Mouse (Mus musculus): ENCODE data around the gene Serinc4. TPM values are rescaled to one million over a fixed set of nuclear protein-coding genes. Genes with fewer than 3 reads are reported as not detected.
"Not testable (repeated sequence)": the region's sequence is repeated elsewhere in the genome, so short reads cannot be mapped to it uniquely, and the experiment has no call there.

The Serinc4 gene
- polyA plus RNA-seq, 1 experiment = 0.63 TPM

- Histone ChIP-seq H3K4me3 (ENCODE audit: insufficient read depth, low read length) (peak within 1 kb of the TSS; percentile 51), H3K27ac (ENCODE audit: insufficient read depth, low read length) (0 out of 2 replicates have a peak within 1 kb of the TSS, but pooled peaks have one; percentile 18)
- peak; percentile 95 for TF ChIP-seq POLR2A (IDR thresholded peaks at IDR 0.05; ENCODE audit: low read depth, low read length)
- H3K4me1 ChIP-seq (ENCODE audit: control insufficient read depth, insufficient read depth, low read length) = not testable (repeated sequence)
These were observed 17.0 kb upstream of the Serinc4 start, which contains the start of gene Mfap1b for GRCm38 (mm10) chr2:121473301-121474179. Mfap1b (minus strand) TSS chr2:121474067.

GRCm38 (mm10) chr2:121472783-121473182 lies 16.2 kb upstream of the Serinc4 start:
- not testable (repeated sequence) for H3K4me1 ChIP-seq (ENCODE audit: control insufficient read depth, insufficient read depth, low read length); H3K4me3 ChIP-seq (ENCODE audit: insufficient read depth, low read length); H3K27ac ChIP-seq (ENCODE audit: insufficient read depth, low read length)

GRCm38 (mm10) chr2:121468982-121469381 lies 12.4 kb upstream of the Serinc4 start:
- H3K4me3 ChIP-seq (ENCODE audit: insufficient read depth, low read length); H3K4me1 ChIP-seq (ENCODE audit: control insufficient read depth, insufficient read depth, low read length); H3K27ac ChIP-seq (ENCODE audit: insufficient read depth, low read length): not testable (repeated sequence)

DNA sequence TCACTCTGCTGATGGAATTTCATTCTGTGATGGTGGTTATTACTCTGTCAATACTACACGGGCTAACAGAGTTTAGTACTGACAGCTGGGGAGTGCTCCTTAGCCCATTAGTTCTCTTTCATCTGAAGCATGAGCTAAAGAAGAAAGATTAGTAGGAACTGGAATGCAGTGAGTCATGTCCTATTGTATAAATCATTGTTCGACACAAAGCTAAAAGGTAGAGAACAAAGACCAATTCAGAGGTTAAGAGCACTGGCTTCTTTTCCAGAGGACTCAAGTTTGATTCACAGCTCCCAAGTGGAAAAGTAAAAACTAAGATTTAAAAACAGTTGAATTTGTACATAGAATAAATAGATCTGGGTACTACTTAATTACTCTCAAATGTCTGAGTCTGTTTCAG lies 3.5 kb upstream of the Serinc4 start:
- Histone ChIP-seq H3K4me3 (ENCODE audit: insufficient read depth, low read length) (no peak overlapping the region), H3K27ac (ENCODE audit: insufficient read depth, low read length) (no peak overlapping the region), H3K4me1 (ENCODE audit: control insufficient read depth, insufficient read depth, low read length) (peaks cover 2% of the 10 kb centered on the region; the same call in 1 of the 2 replicates)
- no peak for TF ChIP-seq POLR2A (IDR thresholded peaks at IDR 0.05; ENCODE audit: low read depth, low read length)
- TF ChIP-seq CTCF (IDR thresholded peaks at IDR 0.05; ENCODE audit: borderline replicate concordance, insufficient read depth, low read length) = no peak

- no peak overlapping the region for H3K4me3 ChIP-seq (ENCODE audit: insufficient read depth, low read length)
- no peak for TF ChIP-seq POLR2A (IDR thresholded peaks at IDR 0.05; ENCODE audit: low read depth, low read length)
- no peak for TF ChIP-seq CTCF (IDR thresholded peaks at IDR 0.05; ENCODE audit: borderline replicate concordance, insufficient read depth, low read length)
- no peak overlapping the region for H3K27ac ChIP-seq (ENCODE audit: insufficient read depth, low read length)
- peaks cover 19% of the 10 kb centered on the region for H3K4me1 ChIP-seq (ENCODE audit: control insufficient read depth, insufficient read depth, low read length)
These were observed 1.0 kb downstream of the Serinc4 start for GRCm38 (mm10) chr2:121455534-121455933.

DNA sequence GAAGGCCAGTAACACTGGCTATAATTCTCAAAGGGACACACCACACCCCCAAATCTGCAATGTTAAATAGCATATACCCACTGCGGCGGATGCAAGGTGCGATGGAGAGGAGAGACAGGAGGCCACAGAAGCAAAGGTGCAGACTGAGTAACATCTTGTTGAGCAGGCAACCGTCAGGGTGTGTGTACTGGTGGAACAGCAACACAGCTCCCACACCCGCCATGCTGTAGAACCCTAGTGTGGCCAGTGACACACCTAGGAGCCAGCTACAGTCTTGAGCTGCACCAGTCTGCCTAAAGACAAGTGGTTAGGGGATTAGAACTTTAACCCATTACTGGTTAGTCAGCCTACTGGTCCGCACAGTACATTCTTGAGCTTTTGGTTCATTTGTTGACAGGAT lies 2.7 kb downstream of the Serinc4 start:
- TF ChIP-seq CTCF (IDR thresholded peaks at IDR 0.05; ENCODE audit: borderline replicate concordance, insufficient read depth, low read length) = no peak
- peak; percentile 54; the same call in 1 of the 2 replicates for TF ChIP-seq POLR2A (IDR thresholded peaks at IDR 0.05; ENCODE audit: low read depth, low read length)
- H3K4me3 ChIP-seq (ENCODE audit: insufficient read depth, low read length) = no peak overlapping the region
- peaks cover 19% of the 10 kb centered on the region for H3K4me1 ChIP-seq (ENCODE audit: control insufficient read depth, insufficient read depth, low read length)
- no peak overlapping the region; the same call in 1 of the 2 replicates for H3K27ac ChIP-seq (ENCODE audit: insufficient read depth, low read length)

GRCm38 (mm10) chr2:121452990-121453389 lies 3.6 kb downstream of the Serinc4 start, which contains the start of gene Hypk:
Hypk (plus strand) TSS chr2:121453290.
- Histone ChIP-seq H3K4me3 (ENCODE audit: insufficient read depth, low read length) (peak within 1 kb of the TSS; percentile 11; the same call in 1 of the 2 replicates), H3K27ac (ENCODE audit: insufficient read depth, low read length) (peak within 1 kb of the TSS; percentile 92), H3K4me1 (ENCODE audit: control insufficient read depth, insufficient read depth, low read length) (peaks cover 19% of the 10 kb centered on the region)
- TF ChIP-seq CTCF (IDR thresholded peaks at IDR 0.05; ENCODE audit: borderline replicate concordance, insufficient read depth, low read length) (no peak), POLR2A (IDR thresholded peaks at IDR 0.05; ENCODE audit: low read depth, low read length) (peak; percentile 14; the same call in 1 of the 2 replicates)

DNA sequence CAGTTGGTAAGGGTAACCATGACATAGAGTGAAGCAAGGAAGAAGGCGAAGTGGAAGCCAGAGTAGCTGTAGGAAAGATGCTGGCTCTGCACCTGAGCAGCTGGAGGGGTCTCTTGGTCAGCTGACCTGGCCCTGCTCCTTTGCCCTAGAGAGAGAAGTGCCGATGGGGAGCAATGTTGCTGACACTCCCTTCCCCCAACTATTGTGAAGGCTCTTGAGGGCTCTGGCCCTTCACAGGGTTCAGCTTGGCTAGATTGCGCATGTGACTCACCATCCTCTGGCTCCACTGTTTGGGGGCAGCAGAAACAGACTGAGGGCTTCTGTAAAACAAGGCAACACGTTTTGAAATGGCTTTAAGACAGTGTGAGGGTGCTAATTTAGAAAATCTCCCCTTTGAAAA lies 4.2 kb downstream of the Serinc4 start:
- Histone ChIP-seq H3K4me3 (ENCODE audit: insufficient read depth, low read length) (peak overlapping the region; percentile 11; the same call in 1 of the 2 replicates), H3K4me1 (ENCODE audit: control insufficient read depth, insufficient read depth, low read length) (peaks cover 19% of the 10 kb centered on the region), H3K27ac (ENCODE audit: insufficient read depth, low read length) (peak overlapping the region; percentile 92)
- TF ChIP-seq POLR2A (IDR thresholded peaks at IDR 0.05; ENCODE audit: low read depth, low read length) = no peak
- TF ChIP-seq CTCF (IDR thresholded peaks at IDR 0.05; ENCODE audit: borderline replicate concordance, insufficient read depth, low read length) = no peak

DNA sequence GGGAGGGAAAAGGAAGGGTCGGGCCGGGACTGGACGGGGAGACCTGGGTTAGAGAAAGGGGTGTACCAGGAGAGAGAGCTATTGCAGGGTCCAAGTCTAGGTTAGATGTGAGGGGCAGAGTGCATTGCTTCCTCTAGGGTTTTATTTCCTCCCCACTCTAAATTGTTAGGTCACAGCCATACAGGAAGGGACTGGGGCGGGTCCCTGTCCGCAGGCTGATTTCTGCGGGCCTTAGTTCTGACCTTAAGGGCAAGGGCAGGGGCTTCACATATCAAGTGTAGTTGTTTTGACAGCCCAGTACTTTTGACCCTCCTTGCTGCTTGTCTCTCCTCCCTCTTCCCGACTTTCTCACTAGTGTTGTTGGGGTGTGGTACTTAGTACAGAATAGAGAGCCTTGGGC lies 6.5 kb downstream of the Serinc4 start:
- Histone ChIP-seq H3K4me3 (ENCODE audit: insufficient read depth, low read length) (peak overlapping the region; percentile 98), H3K27ac (ENCODE audit: insufficient read depth, low read length) (peak overlapping the region; percentile 68), H3K4me1 (ENCODE audit: control insufficient read depth, insufficient read depth, low read length) (peaks cover 22% of the 10 kb centered on the region)
- TF ChIP-seq POLR2A (IDR thresholded peaks at IDR 0.05; ENCODE audit: low read depth, low read length) (peak; percentile 31; the same call in 1 of the 2 replicates), CTCF (IDR thresholded peaks at IDR 0.05; ENCODE audit: borderline replicate concordance, insufficient read depth, low read length) (no peak)

GRCm38 (mm10) chr2:121449545-121450011 lies 7.0 kb downstream of the Serinc4 start:
- H3K4me3 ChIP-seq (ENCODE audit: insufficient read depth, low read length) = peak overlapping the region; percentile 98
- TF ChIP-seq CTCF (IDR thresholded peaks at IDR 0.05; ENCODE audit: borderline replicate concordance, insufficient read depth, low read length) = no peak
- H3K27ac ChIP-seq (ENCODE audit: insufficient read depth, low read length) = peak overlapping the region; percentile 85
- peaks cover 22% of the 10 kb centered on the region for H3K4me1 ChIP-seq (ENCODE audit: control insufficient read depth, insufficient read depth, low read length)

Measured in embryonic fibroblast, embryonic 13.5 days (primary cell).